Mouse (Mus musculus): Measurements from ENCODE around the gene Tmbim1. TPM values are rescaled to one million over a fixed set of nuclear protein-coding genes. Genes with fewer than 3 reads are reported as not detected.
A peak's percentile ranks its signal among the peaks of the same experiment; 100 is the strongest.

Tmbim1 gene
- polyA plus RNA-seq, 1 experiment from 2014 or later: 13.4 TPM

- peaks cover 45% of the 10 kb centered on the region for H3K36me3 ChIP-seq
- 83% methylated on average over 1 of the region's 1 CpGs for WGBS
- H3K4me1 ChIP-seq: no peaks in the 10 kb centered on the region
- H3K9ac ChIP-seq: no peak overlapping the region
- H3K9me3 ChIP-seq (replicated peaks): no peaks in the 10 kb centered on the region
- H3K27me3 ChIP-seq: no peaks in the 10 kb centered on the region
- no peak for ATAC-seq (ENCODE audit: low FRiP score)
- H3K27ac ChIP-seq: no peak overlapping the region
- H3K4me2 ChIP-seq (replicated peaks): no peak overlapping the region
- H3K4me3 ChIP-seq: no peak overlapping the region
Observed at GRCm38 (mm10) chr1:74248799-74249198, 56.6 kb downstream of the Tmbim1 start.

- Histone ChIP-seq H3K9me3 (replicated peaks) (no peaks in the 10 kb centered on the region), H3K36me3 (peaks cover 19% of the 10 kb centered on the region), H3K4me1 (0 out of 2 replicates have a peak, but pooled peaks cover under 1% of the 10 kb centered on the region), H3K9ac (no peak overlapping the region), H3K27me3 (no peaks in the 10 kb centered on the region), H3K4me2 (replicated peaks) (no peak overlapping the region), H3K4me3 (no peak overlapping the region), H3K27ac (no peak overlapping the region)
- ATAC-seq (ENCODE audit: low FRiP score): no peak
- WGBS: 92% methylated on average over 2 of the region's 2 CpGs
Observed at GRCm38 (mm10) chr1:74245525-74245924, 59.9 kb downstream of the Tmbim1 start.

GRCm38 (mm10) chr1:74240832-74241231 is 64.6 kb downstream of the Tmbim1 start:
- peaks cover 32% of the 10 kb centered on the region for H3K4me1 ChIP-seq
- H3K4me3 ChIP-seq: no peak overlapping the region
- ATAC-seq (ENCODE audit: low FRiP score): no peak
- no peaks in the 10 kb centered on the region for H3K27me3 ChIP-seq
- 86% methylated on average over 4 of the region's 4 CpGs for WGBS
- no peak overlapping the region for H3K27ac ChIP-seq
- no peak overlapping the region for H3K4me2 ChIP-seq (replicated peaks)
- no peak overlapping the region for H3K9ac ChIP-seq
- H3K36me3 ChIP-seq: no peaks in the 10 kb centered on the region
- H3K9me3 ChIP-seq (replicated peaks): no peaks in the 10 kb centered on the region

- no peak overlapping the region for H3K4me2 ChIP-seq (replicated peaks)
- no peak for ATAC-seq (ENCODE audit: low FRiP score)
- no peaks in the 10 kb centered on the region for H3K9me3 ChIP-seq (replicated peaks)
- no peak overlapping the region for H3K9ac ChIP-seq
- H3K4me3 ChIP-seq: no peak overlapping the region
- H3K27me3 ChIP-seq: no peaks in the 10 kb centered on the region
- 76% methylated on average over 6 of the region's 6 CpGs for WGBS
- H3K4me1 ChIP-seq: peaks cover 32% of the 10 kb centered on the region
- H3K27ac ChIP-seq: no peak overlapping the region
- H3K36me3 ChIP-seq: no peaks in the 10 kb centered on the region
Observed at GRCm38 (mm10) chr1:74240311-74240710, 65.1 kb downstream of the Tmbim1 start.

- 66% methylated on average over 11 of the region's 11 CpGs for WGBS
- no peak for ATAC-seq (ENCODE audit: low FRiP score)
- Histone ChIP-seq H3K4me3 (no peak overlapping the region), H3K9ac (no peak overlapping the region), H3K27ac (no peak overlapping the region), H3K4me2 (replicated peaks) (no peak overlapping the region), H3K4me1 (peaks cover 32% of the 10 kb centered on the region), H3K9me3 (replicated peaks) (no peaks in the 10 kb centered on the region), H3K27me3 (no peaks in the 10 kb centered on the region), H3K36me3 (no peaks in the 10 kb centered on the region)
Observed at GRCm38 (mm10) chr1:74239618-74240017, 65.8 kb downstream of the Tmbim1 start.

GRCm38 (mm10) chr1:74239162-74239561 is 66.3 kb downstream of the Tmbim1 start:
- Histone ChIP-seq H3K9me3 (replicated peaks) (no peaks in the 10 kb centered on the region), H3K4me3 (no peak overlapping the region), H3K4me1 (peaks cover 32% of the 10 kb centered on the region), H3K4me2 (replicated peaks) (no peak overlapping the region; the same call in 1 of the 2 replicates), H3K27ac (no peak overlapping the region), H3K36me3 (no peaks in the 10 kb centered on the region), H3K9ac (0 out of 2 replicates have a peak overlapping the region, but pooled peaks have one; percentile 23), H3K27me3 (no peaks in the 10 kb centered on the region)
- no peak for ATAC-seq (ENCODE audit: low FRiP score)
- WGBS: 74% methylated on average over 7 of the region's 7 CpGs

Other genes with a start within 250 kb of the Tmbim1 start
- 26.1 and 28.3 TPM in 2 replicates for gene Tns1, start 181.2 kb downstream of the Tmbim1 start, polyA plus RNA-seq (2016; fragmentation: Nextera tagmentation; extraction: Ambion mirVana)
- 0.46 and 0.60 TPM in 2 replicates for gene Rufy4, start 180.1 kb downstream of the Tmbim1 start, polyA plus RNA-seq (2016; fragmentation: Nextera tagmentation; extraction: Ambion mirVana)
- not detected in 2 replicates for gene Cxcr2, start 151.6 kb downstream of the Tmbim1 start, polyA plus RNA-seq (2016; fragmentation: Nextera tagmentation; extraction: Ambion mirVana)
- not detected in 2 replicates for gene Cxcr1, start 111.0 kb downstream of the Tmbim1 start, polyA plus RNA-seq (2016; fragmentation: Nextera tagmentation; extraction: Ambion mirVana)
- 370 and 394 TPM in 2 replicates for gene Arpc2, start 69.5 kb downstream of the Tmbim1 start, polyA plus RNA-seq (2016; fragmentation: Nextera tagmentation; extraction: Ambion mirVana)
- 0.19 TPM in 1 of 2 replicates, not detected in the other for gene Gpbar1, start 27.1 kb downstream of the Tmbim1 start, polyA plus RNA-seq (2016; fragmentation: Nextera tagmentation; extraction: Ambion mirVana)
- gene Aamp, start 20.9 kb downstream of the Tmbim1 start, polyA plus RNA-seq (2016; fragmentation: Nextera tagmentation; extraction: Ambion mirVana): 180 and 183 TPM in 2 replicates
- gene Pnkd, start 20.7 kb downstream of the Tmbim1 start, polyA plus RNA-seq (2016; fragmentation: Nextera tagmentation; extraction: Ambion mirVana): 94.0 and 97.8 TPM in 2 replicates
- gene Catip, start 56.5 kb upstream of the Tmbim1 start, polyA plus RNA-seq (2016; fragmentation: Nextera tagmentation; extraction: Ambion mirVana): 1.4 and 1.5 TPM in 2 replicates
- gene Slc11a1, start 69.6 kb upstream of the Tmbim1 start, polyA plus RNA-seq (2016; fragmentation: Nextera tagmentation; extraction: Ambion mirVana): 2.0 and 2.2 TPM in 2 replicates
- 38.8 and 39.2 TPM in 2 replicates for gene Ctdsp1, start 85.9 kb upstream of the Tmbim1 start, polyA plus RNA-seq (2016; fragmentation: Nextera tagmentation; extraction: Ambion mirVana)
- gene Vil1, start 103.8 kb upstream of the Tmbim1 start, polyA plus RNA-seq (2016; fragmentation: Nextera tagmentation; extraction: Ambion mirVana): 0.09 and 0.14 TPM in 2 replicates
- 61.4 and 61.9 TPM in 2 replicates for gene Cnot9, start 200.4 kb upstream of the Tmbim1 start, polyA plus RNA-seq (2016; fragmentation: Nextera tagmentation; extraction: Ambion mirVana)
- gene Plcd4, start 237.3 kb upstream of the Tmbim1 start, polyA plus RNA-seq (2016; fragmentation: Nextera tagmentation; extraction: Ambion mirVana): 1.2 and 1.6 TPM in 2 replicates
- 35.3 and 38.5 TPM in 2 replicates for gene Usp37, start 238.7 kb upstream of the Tmbim1 start, polyA plus RNA-seq (2016; fragmentation: Nextera tagmentation; extraction: Ambion mirVana)

Data from hindbrain, embryonic 12.5 days (tissue).